Mouse (Mus musculus) heart, postnatal 0 days (tissue): ENCODE results near the gene Myod1.

Source experiments
- CTCF ChIP-seq: IDR thresholded peaks from 2 replicates; pipeline ENCODE4 v1.5.1; 2016; ENCODE audit warnings: antibody characterized with exemption, control low read depth, low read depth
- EP300 ChIP-seq: IDR thresholded peaks from 2 replicates; pipeline ENCODE4 v1.6.1; 2016; ENCODE audit warnings: antibody characterized with exemption, low read depth

DNA sequence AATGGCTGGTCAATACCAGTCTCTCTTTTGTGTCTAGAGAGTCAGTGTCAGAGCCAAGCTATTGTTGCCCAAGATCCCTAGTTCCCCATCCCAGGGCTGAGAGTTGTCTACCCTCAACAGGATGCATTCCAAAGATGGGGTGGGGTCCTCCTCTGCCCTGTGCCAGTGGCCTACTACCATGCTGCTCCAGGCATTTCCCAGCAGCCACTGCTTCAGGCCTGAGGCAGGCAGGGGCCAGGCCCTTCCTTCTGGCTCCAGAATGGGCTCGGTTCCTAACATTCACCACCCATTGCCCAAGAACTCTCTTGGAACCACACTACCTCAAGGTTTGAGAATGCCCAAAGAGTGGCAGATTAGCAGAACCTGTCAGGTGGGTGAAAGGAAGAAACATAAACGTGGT, 23.5 kb upstream of the Myod1 start:
- no peak for TF ChIP-seq CTCF
- TF ChIP-seq EP300 = no peak
